Mouse (Mus musculus): ENCODE measurements around the gene Ube2g1. TPM values are rescaled to one million over a fixed set of nuclear protein-coding genes. Genes with fewer than 3 reads are reported as not detected.

Gene Ube2g1
- total and polyA plus RNA-seq, 2 experiments from 2014 or later = 56.4 to 82.1 TPM

DNA sequence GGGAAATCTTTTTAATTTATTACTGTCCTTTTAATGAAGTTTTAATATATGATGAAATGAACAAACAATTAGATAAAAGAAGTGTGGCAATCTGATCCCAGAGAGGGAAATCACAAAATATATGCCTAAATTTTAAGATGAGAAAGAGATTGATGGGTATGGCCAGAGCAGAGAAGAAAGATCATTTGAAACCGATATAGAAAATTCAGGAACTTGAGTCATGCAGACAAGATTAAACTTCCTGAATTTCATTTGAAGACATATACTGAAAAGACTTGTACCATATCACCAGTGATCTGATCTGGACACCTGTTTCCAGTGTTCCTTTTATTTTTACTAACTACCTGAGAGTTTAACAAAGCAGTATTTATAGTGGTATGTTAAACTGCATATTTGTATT is 65.4 kb downstream of the Ube2g1 start:
- Histone ChIP-seq H3K9ac (no peak overlapping the region), H3K9me3 (ENCODE audit: low read length) (no peaks in the 10 kb centered on the region), H3K4me2 (ENCODE audit: low read depth) (no peak overlapping the region), H3K27me3 (ENCODE audit: insufficient read depth, low read length) (no peaks in the 10 kb centered on the region), H3K4me1 (ENCODE audit: insufficient read depth) (no peaks in the 10 kb centered on the region), H3K36me3 (ENCODE audit: insufficient read depth) (no peaks in the 10 kb centered on the region), H3K27ac (ENCODE audit: low read depth, low read length) (no peak overlapping the region), H3K4me3 (ENCODE audit: low read depth, low read length) (no peak overlapping the region)
- no peak for ATAC-seq
- DNase-seq = no peak
- 90% methylated on average over 1 of the region's 1 CpGs for WGBS
- TF ChIP-seq CTCF (IDR thresholded peaks at IDR 0.05; ENCODE audit: low read depth) = no peak

- Histone ChIP-seq H3K4me3 (ENCODE audit: low read depth, low read length) (no peak overlapping the region), H3K27me3 (ENCODE audit: insufficient read depth, low read length) (no peaks in the 10 kb centered on the region), H3K36me3 (ENCODE audit: insufficient read depth) (no peaks in the 10 kb centered on the region), H3K9ac (no peak overlapping the region), H3K4me1 (ENCODE audit: insufficient read depth) (no peaks in the 10 kb centered on the region), H3K27ac (ENCODE audit: low read depth, low read length) (no peak overlapping the region), H3K9me3 (ENCODE audit: low read length) (no peaks in the 10 kb centered on the region), H3K4me2 (ENCODE audit: low read depth) (no peak overlapping the region)
- no peak for DNase-seq
- no peak for ATAC-seq
- TF ChIP-seq CTCF (IDR thresholded peaks at IDR 0.05; ENCODE audit: low read depth) = no peak
- WGBS = 46% methylated on average over 2 of the region's 2 CpGs
These were observed 68.2 kb downstream of the Ube2g1 start for GRCm38 (mm10) chr11:72675280-72675679.

DNA sequence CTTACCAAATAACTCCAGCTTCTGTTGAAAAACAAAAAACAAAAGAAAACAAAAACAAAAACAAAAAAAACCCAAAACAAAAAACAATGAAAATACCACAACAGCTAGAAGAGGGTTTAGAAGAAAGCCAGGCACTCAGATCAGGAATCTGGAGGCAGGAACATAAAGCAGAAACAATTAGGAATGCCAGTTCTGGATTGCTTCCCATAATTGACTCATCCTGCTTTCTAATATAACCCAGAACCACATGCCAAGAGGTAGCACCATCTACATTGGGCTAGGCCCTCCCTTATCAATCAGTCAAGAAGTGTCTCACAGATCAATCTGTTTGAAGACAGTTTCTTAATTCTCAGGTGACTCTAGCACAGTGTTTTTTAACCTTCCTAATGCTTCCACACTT is 73.6 kb downstream of the Ube2g1 start:
- Histone ChIP-seq H3K9ac (no peak overlapping the region), H3K27me3 (ENCODE audit: insufficient read depth, low read length) (no peaks in the 10 kb centered on the region), H3K36me3 (ENCODE audit: insufficient read depth) (peaks cover 9% of the 10 kb centered on the region), H3K4me1 (ENCODE audit: insufficient read depth) (no peaks in the 10 kb centered on the region), H3K4me3 (ENCODE audit: low read depth, low read length) (no peak overlapping the region), H3K4me2 (ENCODE audit: low read depth) (no peak overlapping the region), H3K27ac (ENCODE audit: low read depth, low read length) (no peak overlapping the region), H3K9me3 (ENCODE audit: low read length) (no peaks in the 10 kb centered on the region)
- ATAC-seq (no peak), DNase-seq (no peak)
- no peak for TF ChIP-seq CTCF (IDR thresholded peaks at IDR 0.05; ENCODE audit: low read depth)

GRCm38 (mm10) chr11:72683402-72683801 is 76.3 kb downstream of the Ube2g1 start:
- Histone ChIP-seq H3K4me2 (ENCODE audit: low read depth) (no peak overlapping the region), H3K36me3 (ENCODE audit: insufficient read depth) (peaks cover 9% of the 10 kb centered on the region), H3K4me3 (ENCODE audit: low read depth, low read length) (no peak overlapping the region), H3K4me1 (ENCODE audit: insufficient read depth) (no peaks in the 10 kb centered on the region), H3K27me3 (ENCODE audit: insufficient read depth, low read length) (no peaks in the 10 kb centered on the region), H3K9ac (no peak overlapping the region), H3K27ac (ENCODE audit: low read depth, low read length) (no peak overlapping the region), H3K9me3 (ENCODE audit: low read length) (no peaks in the 10 kb centered on the region)
- no peak for TF ChIP-seq CTCF (IDR thresholded peaks at IDR 0.05; ENCODE audit: low read depth)
- ATAC-seq (no peak), DNase-seq (no peak)
- 77% methylated on average over 2 of the region's 2 CpGs for WGBS

- Histone ChIP-seq H3K9me3 (ENCODE audit: low read length) (no peaks in the 10 kb centered on the region), H3K36me3 (ENCODE audit: insufficient read depth) (peaks cover under 1% of the 10 kb centered on the region; the same call in 1 of the 2 replicates), H3K9ac (no peak overlapping the region), H3K27ac (ENCODE audit: low read depth, low read length) (no peak overlapping the region), H3K4me1 (ENCODE audit: insufficient read depth) (peaks cover 17% of the 10 kb centered on the region), H3K4me2 (ENCODE audit: low read depth) (no peak overlapping the region), H3K4me3 (ENCODE audit: low read depth, low read length) (no peak overlapping the region), H3K27me3 (ENCODE audit: insufficient read depth, low read length) (no peaks in the 10 kb centered on the region)
- TF ChIP-seq CTCF (IDR thresholded peaks at IDR 0.05; ENCODE audit: low read depth) = no peak
- no peak for ATAC-seq
- no peak for DNase-seq
These were observed 79.6 kb downstream of the Ube2g1 start for GRCm38 (mm10) chr11:72686697-72687096.

DNA sequence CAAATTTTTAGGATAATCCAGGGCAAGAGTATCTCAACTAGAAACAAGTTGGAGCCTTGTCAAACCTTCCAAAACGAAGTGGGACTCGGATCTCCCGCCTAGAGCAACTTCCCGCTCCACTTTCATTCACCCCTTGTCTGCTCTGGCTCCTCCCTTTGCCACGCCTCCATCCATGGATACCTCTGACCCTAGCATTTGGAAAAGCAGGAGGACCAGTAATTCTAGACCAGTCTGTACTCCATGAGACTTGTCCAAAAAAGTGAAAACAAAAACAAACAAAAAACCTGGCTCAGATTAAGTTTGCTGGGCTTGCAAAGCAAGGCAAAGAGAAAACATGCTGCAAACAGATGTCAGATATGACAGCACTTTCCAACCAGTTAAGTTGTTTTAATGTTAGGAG is 81.2 kb downstream of the Ube2g1 start:
- Histone ChIP-seq H3K4me3 (ENCODE audit: low read depth, low read length) (no peak overlapping the region), H3K4me2 (ENCODE audit: low read depth) (no peak overlapping the region), H3K27ac (ENCODE audit: low read depth, low read length) (no peak overlapping the region), H3K27me3 (ENCODE audit: insufficient read depth, low read length) (no peaks in the 10 kb centered on the region), H3K9ac (no peak overlapping the region), H3K36me3 (ENCODE audit: insufficient read depth) (no peaks in the 10 kb centered on the region; the same call in 1 of the 2 replicates), H3K4me1 (ENCODE audit: insufficient read depth) (peaks cover 17% of the 10 kb centered on the region), H3K9me3 (ENCODE audit: low read length) (no peaks in the 10 kb centered on the region)
- no peak for TF ChIP-seq CTCF (IDR thresholded peaks at IDR 0.05; ENCODE audit: low read depth)
- WGBS = 9% methylated on average over 5 of the region's 5 CpGs
- no peak for ATAC-seq
- DNase-seq = no peak

GRCm38 (mm10) chr11:72689115-72689514 is 82.0 kb downstream of the Ube2g1 start:
- peaks cover 17% of the 10 kb centered on the region for H3K4me1 ChIP-seq (ENCODE audit: insufficient read depth)
- no peaks in the 10 kb centered on the region for H3K27me3 ChIP-seq (ENCODE audit: insufficient read depth, low read length)
- no peak overlapping the region for H3K27ac ChIP-seq (ENCODE audit: low read depth, low read length)
- no peak for TF ChIP-seq CTCF (IDR thresholded peaks at IDR 0.05; ENCODE audit: low read depth)
- peak overlapping the region; percentile 76 for H3K9ac ChIP-seq
- no peak for DNase-seq
- no peak for ATAC-seq
- H3K9me3 ChIP-seq (ENCODE audit: low read length) = no peaks in the 10 kb centered on the region
- H3K4me2 ChIP-seq (ENCODE audit: low read depth) = peak overlapping the region; percentile 59
- WGBS = 74% methylated on average over 3 of the region's 3 CpGs
- H3K4me3 ChIP-seq (ENCODE audit: low read depth, low read length) = peak overlapping the region; percentile 59
- no peaks in the 10 kb centered on the region for H3K36me3 ChIP-seq (ENCODE audit: insufficient read depth)

All from forebrain, postnatal 0 days (tissue).